Mouse (Mus musculus) lung, embryonic 14.5 days (tissue): ENCODE measurements around the gene Prkx. TPM values are rescaled to one million over a fixed set of nuclear protein-coding genes. Genes with fewer than 3 reads are reported as not detected.

ENCODE experiments used
- ATAC-seq: fragments of 200-750 bp; cut with Nextera tagmentation; 2 replicates; pipeline ENCODE4 v1.8.0; 2017; ENCODE audit warnings: mild to moderate bottlenecking, moderate TSS enrichment, moderate library complexity; ENCODE audit not compliant: insufficient read depth
- DNase-seq: peaks from one replicate; pipeline ENCODE4 v3.0.0-alpha.2; 2015
- H3K27ac ChIP-seq: fragments of 300-500 bp; sonication (generic); 2 replicates; pipeline ENCODE4 v1.5.1; 2014; ENCODE audit warnings: low read depth, mild to moderate bottlenecking, moderate library complexity
- H3K27me3 ChIP-seq: fragments of 300-500 bp; sonication (generic); 2 replicates; pipeline ENCODE4 v1.6.1; 2014; ENCODE audit warnings: low read length, control low read depth; ENCODE audit not compliant: insufficient read depth
- H3K36me3 ChIP-seq: fragments of 300-500 bp; sonication (generic); 2 replicates; pipeline ENCODE4 v1.6.1; 2014; ENCODE audit warnings: control low read depth; ENCODE audit not compliant: insufficient read depth
- H3K4me1 ChIP-seq: fragments of 300-500 bp; sonication (generic); 2 replicates; pipeline ENCODE4 v1.6.1; 2014; ENCODE audit warnings: antibody characterized with exemption, control low read depth; ENCODE audit not compliant: insufficient read depth
- H3K4me2 ChIP-seq: fragments of 300-500 bp; sonication (generic); 2 replicates; pipeline ENCODE4 v1.6.1; 2014; ENCODE audit warnings: mild to moderate bottlenecking
- H3K4me3 ChIP-seq: fragments of 300-500 bp; sonication (generic); 2 replicates; pipeline ENCODE4 v1.5.1; 2014; ENCODE audit warnings: low read depth, low read length
- H3K9ac ChIP-seq: fragments of 300-500 bp; sonication (generic); 2 replicates; pipeline ENCODE4 v1.6.1; 2014
- H3K9me3 ChIP-seq: fragments of 300-500 bp; sonication (generic); 2 replicates; pipeline ENCODE4 v1.6.1; 2016; ENCODE audit warnings: low read depth, low read length, control low read depth
- CTCF ChIP-seq: IDR thresholded peaks from 2 replicates; pipeline ENCODE4 v1.5.1; 2016; ENCODE audit warnings: antibody characterized with exemption, low read depth
- WGBS: fragments of 180-500 bp; shearing (Covaris S2); extraction: QIAGEN DNeasy Blood & Tissue Kit; methylation state at CpG from one replicate; pipeline ENCODE4 v1.1.7; 2014; 5-methylcytosine and 5-hydroxymethylcytosine counted together
- polyA plus RNA-seq: library from polyadenylated mRNA; unstranded; fragments of >200 nt; fragmentation: Nextera tagmentation; extraction: Ambion mirVana; gene quantifications from 2 replicates; pipeline ENCODE4 v1.2.1, GENCODE M21; 2014

Gene Prkx
- polyA plus RNA-seq, 1 experiment from 2014 or later, result 14.9 TPM

DNA sequence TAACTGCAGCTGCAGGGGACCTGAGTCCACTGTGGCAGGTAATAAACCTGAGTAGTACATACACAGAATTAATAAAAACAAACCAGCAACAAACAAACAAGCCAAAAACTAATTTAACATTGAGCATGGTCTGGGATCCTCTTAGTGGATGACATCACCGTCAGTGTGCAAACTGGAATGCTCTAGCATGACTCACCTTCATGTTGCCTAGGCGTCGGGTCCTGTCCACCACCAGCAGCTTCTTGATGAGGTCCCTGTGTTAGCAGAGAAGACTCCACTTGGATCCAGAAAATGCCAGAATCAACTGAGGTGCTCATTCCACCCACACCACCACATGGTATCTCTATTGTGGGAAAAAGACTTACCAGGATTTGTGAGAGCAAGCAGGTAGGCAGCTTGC lies 30.9 kb downstream of the Prkx start:
- no peak for DNase-seq
- no peak overlapping the region for H3K4me2 ChIP-seq
- no peak overlapping the region for H3K27ac ChIP-seq
- H3K4me3 ChIP-seq, result no peak overlapping the region
- H3K9me3 ChIP-seq, result no peaks in the 10 kb centered on the region
- peaks cover 3% of the 10 kb centered on the region; the same call in 1 of the 2 replicates for H3K36me3 ChIP-seq
- WGBS, result 87% methylated on average over 3 of the region's 3 CpGs
- H3K4me1 ChIP-seq, result no peaks in the 10 kb centered on the region
- H3K9ac ChIP-seq, result no peak overlapping the region
- H3K27me3 ChIP-seq, result no peaks in the 10 kb centered on the region
- TF ChIP-seq CTCF, result no peak
- no peak for ATAC-seq

DNA sequence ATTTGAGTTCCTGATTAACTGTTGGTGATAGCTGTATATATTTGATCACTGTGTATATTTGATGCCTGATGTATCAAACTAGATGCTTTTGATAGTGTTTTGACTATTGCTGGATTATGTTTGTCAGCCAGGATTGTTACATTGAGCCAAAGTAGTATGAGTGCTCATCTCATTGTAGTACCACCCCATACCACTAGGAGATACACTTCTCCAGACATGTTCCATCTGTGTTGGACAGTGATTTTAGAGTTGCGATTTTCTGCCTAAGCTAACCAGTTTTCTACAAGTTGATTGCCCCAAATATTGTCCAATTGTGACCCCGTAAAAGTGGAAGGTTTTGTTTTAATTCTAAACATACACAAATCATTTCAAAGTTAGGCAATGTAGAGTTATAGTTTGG lies 51.8 kb downstream of the Prkx start:
- Histone ChIP-seq H3K27me3 (no peaks in the 10 kb centered on the region), H3K4me3 (no peak overlapping the region), H3K27ac (no peak overlapping the region), H3K4me2 (no peak overlapping the region), H3K9ac (no peak overlapping the region), H3K9me3 (no peaks in the 10 kb centered on the region), H3K4me1 (no peaks in the 10 kb centered on the region), H3K36me3 (no peaks in the 10 kb centered on the region)
- TF ChIP-seq CTCF, result peak; percentile 61
- WGBS, result 74% methylated on average over 2 of the region's 2 CpGs
- ATAC-seq, result no peak
- peak; percentile 13 for DNase-seq

DNA sequence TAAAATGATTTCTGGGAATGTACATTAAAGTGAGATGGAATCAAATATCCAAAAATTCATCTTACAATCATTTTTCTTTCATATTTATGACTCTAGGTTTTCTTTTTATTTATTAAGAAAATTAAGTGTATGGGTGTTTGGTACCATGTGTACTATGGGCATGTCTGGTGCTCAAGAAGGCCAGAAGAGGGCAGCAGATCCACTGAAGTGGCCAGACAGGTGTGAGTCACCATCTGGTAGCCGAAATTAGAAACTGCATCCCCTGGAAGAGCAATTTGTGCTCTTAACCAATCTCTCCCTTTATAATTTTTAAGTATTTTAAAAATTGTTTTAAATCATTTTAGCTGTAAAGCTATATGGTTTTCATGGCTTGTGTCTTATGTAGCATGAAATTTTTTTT lies 54.7 kb downstream of the Prkx start:
- Histone ChIP-seq H3K4me3 (no peak overlapping the region), H3K4me2 (no peak overlapping the region), H3K27me3 (no peaks in the 10 kb centered on the region), H3K4me1 (no peaks in the 10 kb centered on the region), H3K9ac (no peak overlapping the region), H3K27ac (no peak overlapping the region), H3K36me3 (no peaks in the 10 kb centered on the region), H3K9me3 (no peaks in the 10 kb centered on the region)
- TF ChIP-seq CTCF, result peak; percentile 45
- peak; percentile 50 for DNase-seq
- 21% methylated on average over 1 of the region's 1 CpGs for WGBS
- no peak for ATAC-seq

DNA sequence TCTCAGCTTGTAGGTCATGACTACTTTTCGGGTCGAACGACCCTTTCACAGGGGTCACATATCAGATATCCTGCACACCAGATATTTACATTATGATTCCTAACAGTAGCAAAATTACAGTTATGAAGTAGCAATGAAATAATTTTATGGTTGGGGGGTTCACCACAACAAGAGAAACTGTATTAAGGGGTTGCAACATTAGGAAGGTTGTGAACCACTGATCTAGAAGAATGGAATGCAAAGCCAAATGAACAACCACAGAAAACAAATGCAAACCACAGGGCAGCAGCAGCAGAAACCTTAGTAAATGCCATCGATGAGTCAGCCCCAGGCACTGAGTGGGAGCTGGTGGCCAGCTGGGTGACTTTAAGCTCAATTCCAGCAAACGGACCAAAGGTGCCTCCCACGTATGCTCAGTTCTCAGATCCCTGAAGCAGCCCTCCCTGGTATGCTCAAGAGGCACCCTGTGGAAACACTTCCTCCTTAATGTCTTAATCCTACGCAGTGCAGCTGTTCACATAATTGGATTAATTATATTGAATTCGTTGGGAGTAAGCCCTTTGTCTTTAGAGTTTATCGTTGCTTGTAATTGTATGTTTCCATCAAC lies 62.0 kb downstream of the Prkx start:
- H3K4me3 ChIP-seq, result no peak overlapping the region
- H3K4me1 ChIP-seq, result no peaks in the 10 kb centered on the region
- ATAC-seq (no peak), DNase-seq (no peak)
- 75% methylated on average over 9 of the region's 9 CpGs for WGBS
- no peak overlapping the region for H3K4me2 ChIP-seq
- H3K27me3 ChIP-seq, result no peaks in the 10 kb centered on the region
- H3K27ac ChIP-seq, result no peak overlapping the region
- no peak for TF ChIP-seq CTCF
- H3K9ac ChIP-seq, result no peak overlapping the region
- no peaks in the 10 kb centered on the region for H3K9me3 ChIP-seq
- H3K36me3 ChIP-seq, result no peaks in the 10 kb centered on the region

DNA sequence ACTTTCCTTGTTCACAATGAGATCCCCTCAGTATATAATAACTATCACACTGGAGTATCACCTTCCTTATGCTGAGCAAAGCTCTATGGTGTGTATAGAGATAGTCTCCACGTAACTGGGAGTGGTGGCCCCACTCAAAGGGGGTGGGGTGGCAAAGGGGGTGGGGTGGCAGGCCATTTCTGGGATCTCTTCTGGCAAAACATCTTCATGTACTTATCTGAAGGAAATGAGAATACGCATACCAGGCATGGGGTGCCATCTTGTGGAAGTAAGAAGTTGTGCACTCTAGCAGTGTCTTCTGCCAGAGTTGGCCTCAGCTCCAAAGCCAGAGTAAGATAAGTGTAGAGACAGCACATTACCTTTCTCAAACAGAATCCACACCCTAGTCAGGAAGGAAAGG lies 75.8 kb downstream of the Prkx start:
- peak; percentile 71 for DNase-seq
- no peaks in the 10 kb centered on the region for H3K27me3 ChIP-seq
- no peak overlapping the region for H3K4me3 ChIP-seq
- no peak overlapping the region for H3K27ac ChIP-seq
- TF ChIP-seq CTCF, result peak; percentile 72
- H3K4me1 ChIP-seq, result no peaks in the 10 kb centered on the region
- no peaks in the 10 kb centered on the region for H3K36me3 ChIP-seq
- H3K4me2 ChIP-seq, result no peak overlapping the region
- 10% methylated on average over 2 of the region's 2 CpGs for WGBS
- no peak for ATAC-seq
- H3K9me3 ChIP-seq, result no peaks in the 10 kb centered on the region
- H3K9ac ChIP-seq, result no peak overlapping the region

Other genes starting within 250 kb of the Prkx start
- not detected in 2 replicates for gene Pbsn, start 57.3 kb upstream of the Prkx start, polyA plus RNA-seq
- not detected in 2 replicates for gene Gm14744, start 68.5 kb upstream of the Prkx start, polyA plus RNA-seq
- gene 5430402E10Rik, start 128.8 kb upstream of the Prkx start, polyA plus RNA-seq, result not detected in 2 replicates